Mouse (Mus musculus) hindbrain, embryonic 11.5 days (tissue): ENCODE data around the gene Haus3. TPM values are rescaled to one million over a fixed set of nuclear protein-coding genes. Genes with fewer than 3 reads are reported as not detected.

Experiments used
- ATAC-seq: fragments of 200-750 bp; cut with Nextera tagmentation; 2 replicates; pipeline ENCODE4 v1.8.0; 2017; ENCODE audit warnings: mild to moderate bottlenecking, moderate TSS enrichment, moderate library complexity; ENCODE audit not compliant: low FRiP score
- DNase-seq: peaks from one replicate; pipeline ENCODE4 v3.0.0-alpha.2; 2015; ENCODE audit warnings: low spot score
- H3K27ac ChIP-seq: fragments of 300-500 bp; sonication (generic); 2 replicates; pipeline ENCODE4 v1.5.1; 2014; ENCODE audit warnings: mild to moderate bottlenecking, low read depth, low read length
- H3K27me3 ChIP-seq: fragments of 300-500 bp; sonication (generic); 2 replicates; pipeline ENCODE4 v1.6.1; 2014; ENCODE audit warnings: mild to moderate bottlenecking, low read length, moderate library complexity, mixed read lengths; ENCODE audit not compliant: control insufficient read depth, insufficient read depth
- H3K36me3 ChIP-seq: fragments of 300-500 bp; sonication (generic); 2 replicates; pipeline ENCODE4 v1.6.1; 2014; ENCODE audit warnings: mild to moderate bottlenecking, low read length, moderate library complexity, mixed read lengths; ENCODE audit not compliant: control insufficient read depth, insufficient read depth
- H3K4me1 ChIP-seq: fragments of 300-500 bp; sonication (generic); replicated peaks from 2 replicates; pipeline ENCODE4 v1.6.1; 2014; ENCODE audit warnings: low read length, mixed read lengths; ENCODE audit not compliant: control insufficient read depth, insufficient read depth
- H3K4me2 ChIP-seq: fragments of 300-500 bp; sonication (generic); replicated peaks from 2 replicates; pipeline ENCODE4 v1.6.1; 2014; ENCODE audit warnings: mild to moderate bottlenecking, low read depth, low read length
- H3K4me3 ChIP-seq: fragments of 300-500 bp; sonication (generic); 2 replicates; pipeline ENCODE4 v1.5.1; 2014; ENCODE audit warnings: low read depth, low read length
- H3K9ac ChIP-seq: fragments of 300-500 bp; sonication (generic); 2 replicates; pipeline ENCODE4 v1.6.1; 2014; ENCODE audit warnings: low read depth, low read length
- H3K9me3 ChIP-seq: fragments of 300-500 bp; sonication (generic); 2 replicates; pipeline ENCODE4 v1.6.1; 2016; ENCODE audit warnings: low read length; ENCODE audit not compliant: control insufficient read depth
- WGBS: fragments of 180-500 bp; shearing (Covaris S2); extraction: QIAGEN DNeasy Blood & Tissue Kit; methylation state at CpG from one replicate; pipeline ENCODE4 v1.1.7; 2014; 5-methylcytosine and 5-hydroxymethylcytosine counted together
- polyA plus RNA-seq: library from polyadenylated mRNA; unstranded; fragments of >200 nt; fragmentation: Nextera tagmentation; extraction: Ambion mirVana; gene quantifications from 2 replicates; pipeline ENCODE4 v1.2.1, GENCODE M21; 2014

The Haus3 gene
- polyA plus RNA-seq, 1 experiment from 2014 or later: 46.9 TPM

DNA sequence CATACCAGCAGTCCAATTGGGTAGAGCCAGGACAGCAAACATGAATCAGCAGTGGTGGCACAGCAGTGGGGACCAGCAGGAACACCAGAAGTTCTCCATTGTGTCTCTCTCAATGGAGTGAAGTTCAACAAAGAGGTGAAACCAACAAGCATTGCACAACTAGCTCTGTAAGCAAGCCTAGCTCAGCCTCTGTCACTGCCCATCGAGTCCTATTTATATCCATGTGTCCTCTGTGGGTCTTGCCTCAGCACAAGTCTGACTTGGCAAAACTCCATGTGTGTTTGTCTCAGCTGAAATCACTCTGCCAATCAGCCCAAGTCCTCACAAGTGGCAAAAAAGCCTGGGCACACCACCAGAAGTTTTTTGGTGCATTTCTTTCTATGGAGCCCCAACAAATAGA, 63.6 kb downstream of the Haus3 start:
- H3K4me1 ChIP-seq: no peaks in the 10 kb centered on the region
- DNase-seq: no peak
- H3K36me3 ChIP-seq: no peaks in the 10 kb centered on the region
- no peaks in the 10 kb centered on the region for H3K27me3 ChIP-seq
- no peak overlapping the region for H3K4me3 ChIP-seq
- H3K4me2 ChIP-seq: no peak overlapping the region
- H3K9ac ChIP-seq: no peak overlapping the region
- 69% methylated on average over 1 of the region's 1 CpGs for WGBS
- no peak for ATAC-seq
- no peak overlapping the region for H3K27ac ChIP-seq
- H3K9me3 ChIP-seq: no peaks in the 10 kb centered on the region

Other genes starting within 250 kb of the Haus3 start
- 45.9 and 50.8 TPM in 2 replicates for gene Nelfa, start 233.1 kb downstream of the Haus3 start, polyA plus RNA-seq
- 236 and 250 TPM in 2 replicates for gene Gm1673, start 186.1 kb downstream of the Haus3 start, polyA plus RNA-seq
- 1.2 and 1.4 TPM in 2 replicates for gene Nat8l, start 173.5 kb downstream of the Haus3 start, polyA plus RNA-seq
- 0.26 and 1.2 TPM in 2 replicates for gene Poln, start 79 bp downstream of the Haus3 start, polyA plus RNA-seq
- 23.7 and 29.2 TPM in 2 replicates for gene Mxd4, start 18.2 kb upstream of the Haus3 start, polyA plus RNA-seq
- gene Zfyve28, start 118.9 kb upstream of the Haus3 start, polyA plus RNA-seq: 0.96 and 1.1 TPM in 2 replicates
- 0.08 and 0.20 TPM in 2 replicates for gene Cfap99, start 119.1 kb upstream of the Haus3 start, polyA plus RNA-seq
- 188 and 195 TPM in 2 replicates for gene Rnf4, start 166.8 kb upstream of the Haus3 start, polyA plus RNA-seq
- 15.4 and 21.5 TPM in 2 replicates for gene Fam193a, start 200.4 kb upstream of the Haus3 start, polyA plus RNA-seq